Mouse (Mus musculus) limb, embryonic 11.5 days (tissue): Measurements from ENCODE around the gene Gria4. TPM values are rescaled to one million over a fixed set of nuclear protein-coding genes. Genes with fewer than 3 reads are reported as not detected.
"Not testable (repeated sequence)": the region's sequence is repeated elsewhere in the genome, so short reads cannot be mapped to it uniquely, and the experiment has no call there.

Experiments
- ATAC-seq: fragments of 200-750 bp; cut with Nextera tagmentation; 2 replicates; pipeline ENCODE4 v1.8.0; 2017; ENCODE audit warnings: low read depth; ENCODE audit not compliant: insufficient number of reproducible peaks, low FRiP score, low TSS enrichment
- DNase-seq: peaks from one replicate; pipeline ENCODE4 v3.0.0-alpha.2; 2015; ENCODE audit warnings: low spot score
- H3K27ac ChIP-seq: fragments of 300-500 bp; sonication (generic); replicated peaks from 2 replicates; pipeline ENCODE4 v1.5.1; 2014; ENCODE audit warnings: low read depth, mild to moderate bottlenecking, low read length
- H3K27me3 ChIP-seq: fragments of 300-500 bp; sonication (generic); 2 replicates; pipeline ENCODE4 v1.6.1; 2014; ENCODE audit warnings: mild to moderate bottlenecking, low read length, mixed read lengths; ENCODE audit not compliant: control insufficient read depth, insufficient read depth
- H3K36me3 ChIP-seq: fragments of 300-500 bp; sonication (generic); 2 replicates; pipeline ENCODE4 v1.6.1; 2014; ENCODE audit warnings: mild to moderate bottlenecking, low read length, moderate library complexity, mixed read lengths; ENCODE audit not compliant: control insufficient read depth, insufficient read depth
- H3K4me1 ChIP-seq: fragments of 300-500 bp; sonication (generic); 2 replicates; pipeline ENCODE4 v1.6.1; 2014; ENCODE audit warnings: low read length, mixed read lengths; ENCODE audit not compliant: control insufficient read depth, insufficient read depth
- H3K4me2 ChIP-seq: fragments of 300-500 bp; sonication (generic); 2 replicates; pipeline ENCODE4 v1.6.1; 2014; ENCODE audit warnings: low read depth, mild to moderate bottlenecking, moderate library complexity; ENCODE audit not compliant: severe bottlenecking
- H3K4me3 ChIP-seq: fragments of 300-500 bp; sonication (generic); 2 replicates; pipeline ENCODE4 v1.5.1; 2014; ENCODE audit warnings: low read depth, low read length
- H3K9ac ChIP-seq: fragments of 300-500 bp; sonication (generic); 2 replicates; pipeline ENCODE4 v1.6.1; 2014; ENCODE audit warnings: mild to moderate bottlenecking, low read length
- H3K9me3 ChIP-seq: fragments of 300-500 bp; sonication (generic); 2 replicates; pipeline ENCODE4 v1.6.1; 2016; ENCODE audit warnings: low read length; ENCODE audit not compliant: control insufficient read depth
- WGBS: fragments of 180-500 bp; shearing (Covaris S2); extraction: QIAGEN DNeasy Blood & Tissue Kit; methylation state at CpG from one replicate; pipeline ENCODE4 v1.1.7; 2014; 5-methylcytosine and 5-hydroxymethylcytosine counted together
- polyA plus RNA-seq: library from polyadenylated mRNA; unstranded; fragments of >200 nt; fragmentation: Nextera tagmentation; extraction: Ambion mirVana; gene quantifications from 2 replicates; pipeline ENCODE4 v1.2.1, GENCODE M21; 2014

Gria4 gene
- polyA plus RNA-seq, 1 experiment from 2014 or later = 1.6 TPM

DNA sequence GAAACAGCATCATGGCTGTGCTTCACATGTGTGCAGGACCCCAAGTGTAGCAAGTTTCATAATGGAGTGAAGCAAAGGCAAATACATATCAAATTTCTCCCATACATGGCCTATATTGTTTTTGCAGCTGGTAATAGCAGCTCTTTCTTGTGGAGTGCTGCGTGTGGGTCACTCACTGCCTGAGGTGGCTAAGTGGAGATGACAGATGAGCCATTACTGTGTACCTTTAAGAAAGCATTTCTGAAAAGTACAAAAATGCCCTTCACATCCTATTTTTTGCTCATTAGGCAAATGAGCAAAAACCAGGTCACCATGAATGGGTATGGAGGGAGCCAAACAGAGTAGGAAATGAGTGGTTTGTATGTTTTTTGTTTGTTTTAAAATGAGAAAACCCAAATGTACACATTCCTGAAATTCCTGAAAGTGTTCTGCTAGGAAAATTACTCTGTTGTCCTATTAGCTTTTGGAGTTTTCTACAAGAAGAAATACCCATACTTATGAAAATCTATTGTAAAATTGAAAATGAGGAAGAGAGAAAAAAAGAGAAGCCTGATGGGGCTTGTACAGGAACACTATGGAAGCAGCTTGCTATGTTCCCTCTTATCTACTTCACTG lies 336.5 kb downstream of the Gria4 start:
- H3K27ac ChIP-seq = no peak overlapping the region
- ATAC-seq = no peak
- WGBS = 59% methylated on average over 1 of the region's 1 CpGs

DNA sequence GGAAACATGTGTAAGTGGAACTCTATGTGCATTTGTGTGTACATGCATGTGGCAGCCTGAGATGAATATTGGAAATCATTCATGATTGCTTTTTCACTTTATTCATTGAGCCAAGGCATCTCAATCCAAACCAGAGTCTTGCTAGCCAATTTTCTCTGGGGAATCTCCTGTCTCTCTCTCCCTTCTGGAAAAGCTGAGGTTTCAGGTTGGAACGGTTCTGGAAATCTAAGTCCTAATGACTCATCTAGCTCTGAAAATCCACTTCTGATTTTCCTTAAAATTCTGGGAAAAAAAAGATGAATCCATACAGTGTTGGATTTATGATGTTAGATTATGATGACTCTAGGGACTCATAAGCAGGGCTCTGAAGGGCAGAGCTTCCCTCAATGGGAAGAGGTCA lies 337.8 kb downstream of the Gria4 start:
- no peak overlapping the region for H3K27ac ChIP-seq
- no peaks in the 10 kb centered on the region for H3K36me3 ChIP-seq
- 83% methylated on average over 1 of the region's 1 CpGs for WGBS
- H3K27me3 ChIP-seq = no peaks in the 10 kb centered on the region
- H3K9me3 ChIP-seq = no peaks in the 10 kb centered on the region
- H3K4me3 ChIP-seq = no peak overlapping the region
- no peak overlapping the region for H3K4me2 ChIP-seq
- no peaks in the 10 kb centered on the region for H3K4me1 ChIP-seq
- ATAC-seq (no peak), DNase-seq (no peak)
- no peak overlapping the region for H3K9ac ChIP-seq

More for the DNA sequence above, 336.5 kb downstream of the Gria4 start:
- Histone ChIP-seq H3K4me1 (no peaks in the 10 kb centered on the region), H3K4me3 (no peak overlapping the region), H3K27me3 (no peaks in the 10 kb centered on the region), H3K9me3 (no peaks in the 10 kb centered on the region), H3K4me2 (no peak overlapping the region), H3K36me3 (no peaks in the 10 kb centered on the region), H3K9ac (no peak overlapping the region)
- no peak for DNase-seq

DNA sequence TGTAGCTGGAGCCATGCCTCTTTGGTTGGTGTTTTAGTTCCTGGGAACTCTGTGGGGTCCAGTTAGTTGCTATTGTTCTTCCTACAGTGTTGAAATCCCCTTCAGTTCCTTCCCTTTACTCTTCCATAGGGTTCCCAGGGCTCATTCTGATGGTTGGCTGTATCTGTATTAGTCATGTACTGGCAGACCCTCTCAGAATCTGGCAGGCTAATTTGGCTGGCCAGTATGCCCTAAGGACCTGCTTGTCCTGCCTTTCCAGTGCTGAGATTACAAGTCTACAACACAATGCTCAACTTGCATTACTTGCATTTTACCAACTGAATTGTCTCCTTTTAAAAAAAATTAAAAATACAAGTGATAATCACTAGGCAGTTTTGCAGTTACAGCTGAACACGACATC lies 338.4 kb downstream of the Gria4 start:
- ATAC-seq = no peak
- Histone ChIP-seq H3K9ac (no peak overlapping the region), H3K27me3 (no peaks in the 10 kb centered on the region), H3K4me1 (no peaks in the 10 kb centered on the region), H3K4me2 (no peak overlapping the region), H3K9me3 (no peaks in the 10 kb centered on the region), H3K4me3 (no peak overlapping the region), H3K36me3 (no peaks in the 10 kb centered on the region), H3K27ac (no peak overlapping the region)
- no peak for DNase-seq
- 90% methylated on average over 1 of the region's 1 CpGs for WGBS

DNA sequence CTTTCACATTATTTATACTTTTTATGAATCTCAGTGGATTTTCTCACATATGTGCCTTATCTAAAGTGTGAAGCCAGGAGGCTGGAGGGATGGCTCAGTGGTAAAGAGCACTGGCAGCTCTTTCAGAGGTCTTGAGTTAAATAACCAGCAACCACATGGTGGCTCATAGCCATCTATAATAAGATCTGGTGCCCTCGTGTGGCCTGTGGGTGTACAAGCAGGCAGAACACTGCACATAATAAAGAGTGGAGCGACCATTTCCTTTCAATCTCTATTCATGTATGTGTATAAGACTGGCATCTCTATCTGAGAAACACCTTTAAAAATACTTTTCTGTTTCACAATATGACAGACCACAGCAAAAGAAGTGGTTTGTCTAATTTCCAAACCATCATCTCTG lies 353.1 kb downstream of the Gria4 start:
- WGBS = 17% methylated on average over 2 of the region's 2 CpGs
- H3K4me3 ChIP-seq = no peak overlapping the region
- H3K9ac ChIP-seq = no peak overlapping the region
- no peak overlapping the region for H3K4me2 ChIP-seq
- no peaks in the 10 kb centered on the region for H3K27me3 ChIP-seq
- no peak overlapping the region for H3K27ac ChIP-seq
- no peaks in the 10 kb centered on the region for H3K36me3 ChIP-seq
- no peaks in the 10 kb centered on the region for H3K9me3 ChIP-seq
- H3K4me1 ChIP-seq = no peaks in the 10 kb centered on the region
- DNase-seq (peak; percentile 58), ATAC-seq (no peak)

DNA sequence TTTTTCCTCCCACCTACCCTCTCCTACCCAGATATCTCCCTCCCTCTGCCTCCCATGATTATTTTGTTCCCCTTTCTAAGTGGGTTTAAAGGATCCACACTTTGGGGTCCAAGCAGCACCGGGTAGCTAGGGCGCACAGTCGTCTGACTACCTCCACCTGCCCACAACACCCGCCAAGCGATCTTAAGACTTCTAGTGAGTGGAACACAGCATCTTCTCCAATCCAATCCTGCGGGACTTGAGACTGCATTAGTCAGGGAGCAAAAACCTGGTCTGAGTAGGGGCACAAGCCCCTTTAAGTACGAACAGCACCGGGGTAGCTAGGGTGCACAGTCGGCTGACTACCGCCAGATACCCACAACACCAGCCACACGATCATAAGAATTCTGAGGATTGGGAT lies 395.2 kb downstream of the Gria4 start:
- H3K9ac ChIP-seq, H3K27me3 ChIP-seq, H3K9me3 ChIP-seq, H3K4me3 ChIP-seq, H3K4me2 ChIP-seq, ATAC-seq, DNase-seq, H3K27ac ChIP-seq, H3K36me3 ChIP-seq, H3K4me1 ChIP-seq: not testable (repeated sequence)
- WGBS = 94% methylated on average over 11 of the region's 11 CpGs

DNA sequence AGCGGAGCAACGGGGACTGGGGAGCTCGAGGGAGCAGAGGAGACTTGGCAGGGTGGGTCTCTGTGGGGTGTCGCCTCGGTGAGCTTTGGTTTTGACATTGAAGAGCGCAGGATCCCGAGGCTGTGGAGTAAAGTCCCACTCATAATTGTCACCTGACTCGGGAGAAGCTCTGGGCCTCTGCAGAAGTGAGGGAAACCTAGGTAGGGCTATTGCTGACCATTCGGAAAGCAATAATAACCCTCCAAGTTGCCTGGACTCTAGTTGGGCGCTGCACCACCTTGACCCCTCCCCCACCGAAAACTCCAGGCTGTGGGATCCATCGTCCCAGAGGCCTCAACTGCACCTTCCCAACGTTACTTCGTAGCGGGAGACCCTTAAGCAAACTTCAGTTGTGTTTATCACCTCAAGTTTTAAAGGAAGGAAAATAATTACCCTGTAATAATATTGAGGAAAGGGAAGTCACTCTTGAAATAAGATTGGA lies 419.4 kb downstream of the Gria4 start:
- Histone ChIP-seq H3K9me3 (no peaks in the 10 kb centered on the region), H3K27ac (0 out of 2 replicates have a peak overlapping the region, but pooled peaks have one; percentile 12), H3K9ac (peak overlapping the region; percentile 77), H3K4me1 (no peaks in the 10 kb centered on the region), H3K36me3 (no peaks in the 10 kb centered on the region), H3K4me2 (peak overlapping the region; percentile 56), H3K27me3 (no peaks in the 10 kb centered on the region), H3K4me3 (peak overlapping the region; percentile 63)
- under 1% methylated on average over 15 of the region's 15 CpGs for WGBS
- no peak for DNase-seq
- ATAC-seq = peak; percentile 72

DNA sequence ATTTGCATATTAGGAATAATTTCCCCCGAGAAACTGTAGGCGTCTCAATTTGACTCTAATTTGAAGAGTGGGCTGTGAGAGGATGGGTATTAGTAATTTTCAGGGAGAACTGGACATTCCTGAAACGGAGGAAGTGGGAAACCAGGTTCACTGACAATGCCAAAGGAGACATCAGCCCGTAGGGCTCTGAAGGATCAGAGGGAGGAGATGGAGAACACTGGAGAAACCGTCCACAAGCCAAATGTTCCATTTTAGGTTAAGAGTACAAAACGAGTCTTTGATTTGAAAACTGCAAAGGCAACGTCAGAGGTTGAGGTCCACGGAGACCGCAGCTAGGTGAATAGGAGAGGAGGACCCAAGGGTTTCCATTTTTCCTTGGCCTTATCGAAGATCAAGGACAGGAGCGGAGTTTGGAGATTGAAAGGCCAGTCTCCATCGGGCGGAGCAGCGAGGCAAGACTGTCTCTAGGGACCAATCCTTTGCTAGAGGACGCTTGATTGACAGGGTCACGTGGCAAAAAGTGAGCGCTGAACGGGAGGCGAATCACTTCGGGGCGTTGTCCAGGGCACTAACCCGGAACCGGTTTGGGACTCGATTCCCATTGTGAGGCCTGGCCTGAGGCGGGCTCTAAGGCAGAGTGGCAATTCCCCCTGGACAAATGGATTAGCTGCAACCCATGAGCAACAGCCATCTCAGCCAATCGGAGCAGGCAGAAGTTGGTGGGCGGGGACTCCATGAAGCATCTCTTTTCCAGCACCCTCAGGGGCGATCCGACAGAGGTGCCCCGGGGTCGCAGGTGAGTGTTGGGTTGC lies 420.0 kb downstream of the Gria4 start, which contains the start of gene Msantd4:
Gene Msantd4 (plus strand): TSS at position 735 of the 812 bp plus-strand sequence.
- peak within 1 kb of the TSS; percentile 56 for H3K4me2 ChIP-seq
- DNase-seq = peak; percentile 95
- ATAC-seq = peak; percentile 100
- no peaks in the 10 kb centered on the region for H3K9me3 ChIP-seq
- no peaks in the 10 kb centered on the region for H3K27me3 ChIP-seq
- peak within 1 kb of the TSS; percentile 77 for H3K9ac ChIP-seq
- 0 out of 2 replicates have a peak within 1 kb of the TSS, but pooled peaks have one; percentile 12 for H3K27ac ChIP-seq
- no peaks in the 10 kb centered on the region for H3K36me3 ChIP-seq
- no peaks in the 10 kb centered on the region for H3K4me1 ChIP-seq
- peak within 1 kb of the TSS; percentile 63 for H3K4me3 ChIP-seq
- 3% methylated on average over 31 of the region's 31 CpGs for WGBS
